Mouse (Mus musculus) urinary bladder, adult 18-20 months (tissue): ENCODE results near the gene Epn2.

Experiments used
- DNase-seq, 2 experiments: peaks; one replicate each; pipeline ENCODE4 v3.0.0; 2022; ENCODE audit warnings: low spot score in 2 of 2, mixed read lengths in 2 of 2

Epn2 gene

GRCm38 (mm10) chr11:61578983-61579877 is at the start of gene Epn2:
TSS of gene Epn2 (minus strand) at chr11:61579687.
- peak; percentile 71 to 74 for DNase-seq

GRCm38 (mm10) chr11:61626509-61626908 is 47.0 kb upstream of the Epn2 start:
- no peak for DNase-seq

GRCm38 (mm10) chr11:61625136-61625535 is 45.6 kb upstream of the Epn2 start:
- DNase-seq, result no peak

GRCm38 (mm10) chr11:61620762-61621161 is 41.3 kb upstream of the Epn2 start:
- DNase-seq, result no peak

- peak; percentile 79 to 88 for DNase-seq
Observed at GRCm38 (mm10) chr11:61620254-61620670, 40.8 kb upstream of the Epn2 start.

GRCm38 (mm10) chr11:61619791-61620241 is 40.3 kb upstream of the Epn2 start:
- peak; percentile 44 to 59 for DNase-seq

- no peak for DNase-seq
Observed at GRCm38 (mm10) chr11:61619356-61619755, 39.9 kb upstream of the Epn2 start.

- DNase-seq, result no peak
Observed at GRCm38 (mm10) chr11:61618571-61618970, 39.1 kb upstream of the Epn2 start.

GRCm38 (mm10) chr11:61618131-61618530 is 38.6 kb upstream of the Epn2 start:
- DNase-seq, result no peak

GRCm38 (mm10) chr11:61617293-61617975 is 37.9 kb upstream of the Epn2 start:
- DNase-seq, result no peak

GRCm38 (mm10) chr11:61616523-61617292 is 37.2 kb upstream of the Epn2 start:
- DNase-seq, result no peak

- DNase-seq, result peak in 1 of 2 experiments; percentile 9
Observed at GRCm38 (mm10) chr11:61615686-61616522, 36.4 kb upstream of the Epn2 start.

GRCm38 (mm10) chr11:61614401-61614800 is 34.9 kb upstream of the Epn2 start:
- no peak for DNase-seq

GRCm38 (mm10) chr11:61612116-61612635 is 32.7 kb upstream of the Epn2 start:
- no peak for DNase-seq

GRCm38 (mm10) chr11:61611197-61611596 is 31.7 kb upstream of the Epn2 start:
- no peak for DNase-seq

GRCm38 (mm10) chr11:61608072-61608471 is 28.6 kb upstream of the Epn2 start:
- DNase-seq, result no peak

GRCm38 (mm10) chr11:61602705-61603104 is 23.2 kb upstream of the Epn2 start:
- DNase-seq, result no peak

GRCm38 (mm10) chr11:61601465-61601864 is 22.0 kb upstream of the Epn2 start:
- no peak for DNase-seq

- no peak for DNase-seq
Observed at GRCm38 (mm10) chr11:61598367-61598766, 18.9 kb upstream of the Epn2 start.

- no peak for DNase-seq
Observed at GRCm38 (mm10) chr11:61597471-61597870, 18.0 kb upstream of the Epn2 start.

GRCm38 (mm10) chr11:61593069-61593468 is 13.6 kb upstream of the Epn2 start:
- no peak for DNase-seq
